Mouse (Mus musculus) hindbrain, embryonic 12.5 days (tissue): ENCODE measurements around the gene Ski. TPM values are rescaled to one million over a fixed set of nuclear protein-coding genes. Genes with fewer than 3 reads are reported as not detected.

ENCODE experiments used
- ATAC-seq: fragments of 200-750 bp; cut with Nextera tagmentation; 2 replicates; pipeline ENCODE4 v1.8.0; 2017; ENCODE audit warnings: moderate TSS enrichment; ENCODE audit not compliant: low FRiP score
- H3K27ac ChIP-seq: fragments of 300-500 bp; sonication (generic); 2 replicates; pipeline ENCODE4 v1.5.1; 2016; ENCODE audit warnings: mild to moderate bottlenecking
- H3K27me3 ChIP-seq: fragments of 300-500 bp; sonication (generic); 2 replicates; pipeline ENCODE4 v1.6.1; 2016; ENCODE audit warnings: mild to moderate bottlenecking
- H3K36me3 ChIP-seq: fragments of 300-500 bp; sonication (generic); 2 replicates; pipeline ENCODE4 v1.6.1; 2016; ENCODE audit warnings: mild to moderate bottlenecking
- H3K4me1 ChIP-seq: fragments of 300-500 bp; sonication (generic); 2 replicates; pipeline ENCODE4 v1.6.1; 2016
- H3K4me2 ChIP-seq: fragments of 300-500 bp; sonication (generic); replicated peaks from 2 replicates; pipeline ENCODE4 v1.6.1; 2016; ENCODE audit warnings: mild to moderate bottlenecking
- H3K4me3 ChIP-seq: fragments of 300-500 bp; sonication (generic); 2 replicates; pipeline ENCODE4 v1.5.1; 2016; ENCODE audit warnings: mild to moderate bottlenecking
- H3K9ac ChIP-seq: fragments of 300-500 bp; sonication (generic); 2 replicates; pipeline ENCODE4 v1.6.1; 2016; ENCODE audit warnings: mild to moderate bottlenecking, moderate library complexity
- H3K9me3 ChIP-seq: fragments of 300-500 bp; sonication (generic); replicated peaks from 2 replicates; pipeline ENCODE4 v1.6.1; 2016; ENCODE audit warnings: mild to moderate bottlenecking
- WGBS: fragments of 180-500 bp; shearing (Covaris S2); methylation state at CpG from one replicate; pipeline ENCODE4 v1.1.7; 2016; 5-methylcytosine and 5-hydroxymethylcytosine counted together
- polyA plus RNA-seq: library from polyadenylated mRNA; unstranded; fragments of >200 nt; fragmentation: Nextera tagmentation; extraction: Ambion mirVana; gene quantifications from 2 replicates; pipeline ENCODE4 v1.2.1, GENCODE M21; 2016

The Ski gene
- polyA plus RNA-seq, 1 experiment from 2014 or later = 13.5 TPM

DNA sequence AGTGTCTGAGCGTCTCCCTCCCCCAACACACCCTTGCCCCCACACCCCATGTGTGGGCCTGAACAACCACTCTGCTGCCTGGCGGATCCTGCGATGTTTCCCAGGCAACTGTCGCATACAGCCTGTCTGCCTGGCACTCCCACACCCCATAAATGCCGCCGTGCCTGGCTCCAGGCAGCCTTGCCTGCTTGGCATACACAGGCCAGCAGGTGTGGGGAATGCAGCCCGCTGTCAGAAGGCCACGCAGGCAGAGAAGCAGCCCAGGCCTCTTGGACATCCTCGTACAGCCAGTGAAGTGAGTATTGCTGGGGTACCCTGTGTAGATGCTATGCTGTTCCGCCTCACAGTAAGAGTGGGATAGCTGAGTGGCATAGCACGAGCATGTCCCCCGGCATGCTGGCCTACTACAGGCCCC, 24.3 kb upstream of the Ski start:
- Histone ChIP-seq H3K4me1 (peaks cover 18% of the 10 kb centered on the region), H3K9ac (peak overlapping the region; percentile 33; the same call in 1 of the 2 replicates), H3K9me3 (no peaks in the 10 kb centered on the region)

GRCm38 (mm10) chr4:155245770-155246492, 23.5 kb upstream of the Ski start:
- H3K4me1 ChIP-seq = peaks cover 11% of the 10 kb centered on the region
- no peaks in the 10 kb centered on the region for H3K36me3 ChIP-seq
- H3K27me3 ChIP-seq = no peaks in the 10 kb centered on the region
- H3K27ac ChIP-seq = no peak overlapping the region
- H3K4me3 ChIP-seq = no peak overlapping the region
- H3K9me3 ChIP-seq = no peaks in the 10 kb centered on the region
- 73% methylated on average over 6 of the region's 6 CpGs for WGBS
- no peak overlapping the region for H3K9ac ChIP-seq
- ATAC-seq = no peak
- H3K4me2 ChIP-seq = no peak overlapping the region

More for the DNA sequence above, 24.3 kb upstream of the Ski start:
- WGBS = 79% methylated on average over 12 of the region's 12 CpGs
- Histone ChIP-seq H3K4me3 (no peak overlapping the region), H3K27me3 (no peaks in the 10 kb centered on the region), H3K36me3 (no peaks in the 10 kb centered on the region), H3K27ac (0 out of 2 replicates have a peak overlapping the region, but pooled peaks have one; percentile 35), H3K4me2 (no peak overlapping the region)
- no peak for ATAC-seq

- WGBS = 89% methylated on average over 12 of the region's 12 CpGs
Measured at GRCm38 (mm10) chr4:155243233-155243632, 20.8 kb upstream of the Ski start.

GRCm38 (mm10) chr4:155242292-155242691, 19.9 kb upstream of the Ski start:
- Histone ChIP-seq H3K36me3 (no peaks in the 10 kb centered on the region), H3K27me3 (no peaks in the 10 kb centered on the region), H3K4me3 (no peak overlapping the region), H3K9me3 (no peaks in the 10 kb centered on the region), H3K4me1 (0 out of 2 replicates have a peak, but pooled peaks cover 5% of the 10 kb centered on the region), H3K27ac (no peak overlapping the region), H3K4me2 (no peak overlapping the region), H3K9ac (no peak overlapping the region)
- no peak for ATAC-seq
- WGBS = 86% methylated on average over 5 of the region's 5 CpGs

More at GRCm38 (mm10) chr4:155243233-155243632, 20.8 kb upstream of the Ski start:
- Histone ChIP-seq H3K4me1 (0 out of 2 replicates have a peak, but pooled peaks cover 5% of the 10 kb centered on the region), H3K36me3 (no peaks in the 10 kb centered on the region), H3K27ac (no peak overlapping the region), H3K4me3 (no peak overlapping the region), H3K27me3 (no peaks in the 10 kb centered on the region), H3K9me3 (no peaks in the 10 kb centered on the region), H3K4me2 (no peak overlapping the region), H3K9ac (no peak overlapping the region)
- no peak for ATAC-seq

DNA sequence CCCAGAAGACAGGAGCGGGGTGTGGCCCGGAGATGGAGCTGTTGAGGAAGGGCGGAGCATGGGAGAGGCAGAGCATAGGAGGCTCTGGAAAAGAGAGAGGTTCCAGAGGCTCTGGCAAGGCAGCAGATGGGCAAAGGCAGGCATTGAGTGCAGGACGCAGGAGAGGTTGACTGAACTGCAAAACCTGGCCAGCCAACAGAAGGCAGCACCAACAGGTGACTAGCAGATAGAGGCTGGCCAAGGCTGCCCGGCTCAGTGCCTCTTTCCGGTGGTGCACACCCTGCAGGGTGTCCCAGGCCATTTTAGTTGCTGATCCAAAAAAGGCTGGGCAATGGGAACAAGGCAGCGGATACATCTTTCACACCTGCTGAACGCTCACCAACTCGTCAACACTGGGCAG, 19.4 kb upstream of the Ski start:
- Histone ChIP-seq H3K36me3 (no peaks in the 10 kb centered on the region), H3K27me3 (no peaks in the 10 kb centered on the region), H3K9me3 (no peaks in the 10 kb centered on the region), H3K4me1 (peaks cover 5% of the 10 kb centered on the region; the same call in 1 of the 2 replicates), H3K4me2 (no peak overlapping the region), H3K4me3 (no peak overlapping the region), H3K9ac (no peak overlapping the region), H3K27ac (no peak overlapping the region)
- 84% methylated on average over 9 of the region's 9 CpGs for whole genome bisulfite sequencing
- no peak for ATAC-seq

GRCm38 (mm10) chr4:155239494-155239893, 17.1 kb upstream of the Ski start:
- Histone ChIP-seq H3K9me3 (no peaks in the 10 kb centered on the region), H3K36me3 (no peaks in the 10 kb centered on the region), H3K4me2 (no peak overlapping the region), H3K9ac (no peak overlapping the region), H3K27ac (no peak overlapping the region), H3K4me1 (peaks cover 18% of the 10 kb centered on the region), H3K4me3 (no peak overlapping the region), H3K27me3 (no peaks in the 10 kb centered on the region)
- no peak for ATAC-seq
- 55% methylated on average over 6 of the region's 6 CpGs for WGBS

- Histone ChIP-seq H3K4me1 (peaks cover 30% of the 10 kb centered on the region), H3K27ac (no peak overlapping the region), H3K9me3 (no peaks in the 10 kb centered on the region), H3K9ac (0 out of 2 replicates have a peak overlapping the region, but pooled peaks have one; percentile 6), H3K36me3 (no peaks in the 10 kb centered on the region), H3K4me2 (no peak overlapping the region), H3K27me3 (no peaks in the 10 kb centered on the region), H3K4me3 (no peak overlapping the region)
- WGBS = 67% methylated on average over 5 of the region's 5 CpGs
- ATAC-seq = no peak
Measured at GRCm38 (mm10) chr4:155238276-155238675, 15.9 kb upstream of the Ski start.

DNA sequence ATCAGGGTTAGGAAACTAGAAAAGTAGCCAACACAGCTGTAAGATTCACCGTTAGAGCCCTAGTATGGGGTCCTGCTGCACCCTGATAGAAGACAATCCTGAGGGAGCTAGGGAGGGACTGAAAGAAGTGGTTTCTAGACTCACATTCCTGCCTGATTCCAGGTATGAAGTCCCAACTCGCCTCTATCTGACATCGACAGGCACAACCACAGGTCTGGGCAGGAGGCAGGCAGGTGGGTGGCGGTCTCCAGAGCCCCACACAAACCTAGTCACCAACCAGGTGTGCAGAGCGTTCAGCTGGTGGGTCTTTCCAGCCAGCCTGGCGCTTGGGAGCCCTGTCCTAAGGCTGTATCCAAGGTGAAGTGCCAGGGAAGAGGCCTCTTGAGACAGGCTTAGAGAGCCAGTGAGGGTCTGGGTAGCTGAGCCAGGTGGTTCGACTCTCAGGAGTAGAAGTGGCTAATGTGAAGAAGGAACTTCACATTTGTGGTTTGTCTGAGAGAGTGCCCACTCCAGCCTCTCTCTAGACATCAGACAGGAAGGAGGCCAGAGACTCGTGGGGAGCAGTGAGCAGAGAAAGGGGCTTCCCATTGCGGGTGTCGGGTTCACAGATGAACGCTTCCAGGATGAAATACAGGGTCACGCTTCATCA, 14.5 kb upstream of the Ski start:
- no peak overlapping the region for H3K4me3 ChIP-seq
- H3K9me3 ChIP-seq = no peaks in the 10 kb centered on the region
- H3K9ac ChIP-seq = no peak overlapping the region
- WGBS = 76% methylated on average over 12 of the region's 12 CpGs
- no peak overlapping the region for H3K27ac ChIP-seq
- H3K27me3 ChIP-seq = no peaks in the 10 kb centered on the region
- no peak for ATAC-seq
- no peak overlapping the region for H3K4me2 ChIP-seq
- H3K4me1 ChIP-seq = peaks cover 32% of the 10 kb centered on the region
- no peaks in the 10 kb centered on the region for H3K36me3 ChIP-seq

DNA sequence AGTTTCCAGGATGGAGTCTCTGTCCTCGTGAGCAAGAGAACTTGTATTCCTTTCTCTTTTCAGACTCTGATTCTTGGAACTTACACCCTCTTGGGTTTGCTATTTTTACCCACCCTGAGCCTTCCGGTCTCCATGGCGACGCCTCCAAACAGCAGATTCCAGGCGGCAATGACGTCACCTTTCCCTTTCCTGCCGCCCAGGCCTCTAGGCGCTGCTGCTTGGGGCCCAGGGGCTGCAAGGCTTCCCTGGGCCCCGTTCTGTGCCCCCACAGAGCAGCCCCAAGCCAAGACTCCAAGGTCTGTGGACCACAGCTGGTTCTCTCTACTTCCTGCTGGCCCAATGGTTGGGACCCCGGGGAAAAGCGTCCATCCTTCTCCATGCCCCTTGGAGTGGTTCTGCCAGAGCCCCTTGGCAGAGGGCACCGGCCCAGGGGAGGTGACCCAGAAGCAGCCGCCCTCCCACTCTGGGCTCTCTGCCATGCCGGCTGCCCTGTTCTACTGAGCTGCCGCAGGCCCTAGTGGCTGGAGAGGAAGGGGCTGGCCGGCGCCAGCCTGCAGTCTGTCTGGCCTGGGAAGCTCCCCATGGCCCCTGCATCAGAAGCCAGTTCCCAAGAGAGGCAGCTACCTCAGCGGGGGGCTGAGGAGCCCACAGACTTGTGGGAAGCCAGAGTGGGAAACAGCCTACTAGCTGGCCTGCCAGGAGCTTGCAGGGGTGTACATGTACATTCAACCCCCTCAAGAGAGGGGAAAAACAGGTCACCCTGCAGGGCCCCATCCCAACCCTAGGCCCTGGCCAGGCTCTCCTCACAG, 13.1 kb upstream of the Ski start:
- Histone ChIP-seq H3K27ac (peak overlapping the region; percentile 93), H3K4me2 (peak overlapping the region; percentile 38), H3K9ac (peak overlapping the region; percentile 59), H3K4me1 (peaks cover 34% of the 10 kb centered on the region), H3K36me3 (no peaks in the 10 kb centered on the region), H3K4me3 (no peak overlapping the region), H3K27me3 (no peaks in the 10 kb centered on the region), H3K9me3 (no peaks in the 10 kb centered on the region)
- ATAC-seq = peak; percentile 79
- 22% methylated on average over 18 of the region's 18 CpGs for WGBS

DNA sequence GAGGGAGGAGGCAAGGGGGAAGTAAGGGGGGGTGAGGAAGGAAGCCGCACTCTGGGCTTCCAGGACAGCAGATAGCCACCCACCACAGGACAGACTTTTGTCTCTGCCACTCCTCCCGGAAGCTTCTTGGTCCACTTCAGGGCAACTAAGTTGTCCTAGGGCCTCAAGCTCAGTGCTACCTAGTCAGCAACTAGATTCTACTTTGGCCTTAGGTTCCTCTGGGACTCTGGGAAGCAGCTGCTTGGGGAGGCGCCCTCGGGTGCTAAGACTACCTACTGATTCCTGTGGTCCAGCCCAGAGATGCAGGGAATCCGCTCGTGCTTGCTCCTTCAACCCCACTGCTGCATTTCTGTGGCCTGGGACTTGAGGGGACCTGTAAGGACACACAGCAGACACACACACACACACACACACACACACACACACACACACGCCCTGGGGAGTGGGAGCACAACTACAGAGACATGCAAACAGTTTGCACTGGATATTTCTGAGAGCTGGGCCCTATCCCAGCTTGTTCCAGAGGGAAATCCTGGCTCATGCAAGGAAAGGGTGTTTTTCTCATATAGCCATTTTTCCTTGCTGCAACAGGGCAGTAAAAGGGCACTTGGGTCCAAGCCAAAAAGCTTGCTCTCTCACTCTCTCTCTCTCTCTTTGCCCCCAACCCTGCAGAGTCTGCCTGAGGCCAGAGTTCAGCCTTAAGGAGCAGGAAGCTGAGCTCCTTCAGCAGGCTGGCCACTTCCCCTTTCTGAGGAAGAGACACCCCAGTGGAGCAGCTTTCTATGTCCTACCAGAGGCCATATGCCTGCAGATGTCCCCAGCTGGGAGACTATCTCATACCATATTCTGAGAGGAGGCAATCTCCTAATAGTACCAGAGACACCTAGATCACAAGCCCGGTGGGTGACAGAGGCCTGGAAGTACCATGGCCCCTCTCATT, 12.2 kb upstream of the Ski start:
- H3K4me3 ChIP-seq = no peak overlapping the region
- no peaks in the 10 kb centered on the region for H3K9me3 ChIP-seq
- no peaks in the 10 kb centered on the region for H3K36me3 ChIP-seq
- 0 out of 2 replicates have a peak, but pooled peaks have one; percentile 18 for ATAC-seq
- H3K27me3 ChIP-seq = no peaks in the 10 kb centered on the region
- peak overlapping the region; percentile 38 for H3K4me2 ChIP-seq
- peak overlapping the region; percentile 59 for H3K9ac ChIP-seq
- peak overlapping the region; percentile 93 for H3K27ac ChIP-seq
- WGBS = 67% methylated on average over 8 of the region's 8 CpGs
- peaks cover 34% of the 10 kb centered on the region for H3K4me1 ChIP-seq

DNA sequence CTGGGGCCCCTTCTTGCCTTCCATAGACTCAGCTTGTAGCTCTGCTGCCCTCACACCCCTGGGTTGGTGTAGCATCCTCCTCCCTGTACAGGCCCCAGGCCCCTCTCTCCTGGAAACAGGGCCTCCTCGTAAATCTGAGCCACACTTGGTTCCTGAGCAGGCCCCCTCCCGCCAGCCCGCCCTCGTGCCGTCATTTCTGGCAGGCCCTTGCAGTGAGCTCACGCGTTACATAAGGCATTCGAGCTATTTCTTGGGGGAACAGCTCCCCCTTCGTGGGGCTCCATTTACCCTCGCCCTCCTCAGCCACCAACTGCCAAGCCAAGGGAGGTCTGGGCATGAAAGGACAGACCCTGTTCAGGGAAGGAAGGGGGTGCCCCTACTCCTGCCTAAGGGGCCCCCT, 11.5 kb upstream of the Ski start:
- ATAC-seq = 0 out of 2 replicates have a peak, but pooled peaks have one; percentile 22

More for the DNA sequence above, 11.5 kb upstream of the Ski start:
- WGBS = 30% methylated on average over 10 of the region's 10 CpGs
- Histone ChIP-seq H3K36me3 (no peaks in the 10 kb centered on the region), H3K9me3 (no peaks in the 10 kb centered on the region), H3K9ac (peak overlapping the region; percentile 48), H3K4me3 (no peak overlapping the region), H3K27ac (peak overlapping the region; percentile 93), H3K4me2 (no peak overlapping the region), H3K27me3 (no peaks in the 10 kb centered on the region), H3K4me1 (peaks cover 34% of the 10 kb centered on the region)
